Mouse (Mus musculus): ENCODE measurements around the gene Fpr2. TPM values are rescaled to one million over a fixed set of nuclear protein-coding genes. Genes with fewer than 3 reads are reported as not detected.
A peak's percentile ranks its signal among the peaks of the same experiment; 100 is the strongest.

The Fpr2 gene
- polyA plus RNA-seq, 1 experiment from 2014 or later = not detected

- no peak overlapping the region for H3K4me2 ChIP-seq (ENCODE audit: low read depth, low read length)
- no peak overlapping the region for H3K4me3 ChIP-seq (ENCODE audit: low read depth, low read length)
- no peak overlapping the region for H3K27ac ChIP-seq (replicated peaks; ENCODE audit: low read depth, low read length)
- H3K27me3 ChIP-seq (ENCODE audit: control insufficient read depth, insufficient read depth, low read length) = no peaks in the 10 kb centered on the region
- no peak overlapping the region for H3K9ac ChIP-seq (replicated peaks; ENCODE audit: low read length)
- ATAC-seq (replicated peaks; ENCODE audit: insufficient number of reproducible peaks, low FRiP score, low TSS enrichment, low read depth) = no peak
- H3K4me1 ChIP-seq (ENCODE audit: control insufficient read depth, insufficient read depth, low read length) = no peaks in the 10 kb centered on the region
- WGBS = 89% methylated on average over 11 of the region's 11 CpGs
- DNase-seq (ENCODE audit: low spot score) = no peak
- H3K36me3 ChIP-seq (replicated peaks; ENCODE audit: control insufficient read depth, insufficient read depth, low read depth, low read length) = no peaks in the 10 kb centered on the region; the same call in none of the 2 replicates
- no peaks in the 10 kb centered on the region for H3K9me3 ChIP-seq (replicated peaks; ENCODE audit: control insufficient read depth, low read length)
These were observed 20.7 kb upstream of the Fpr2 start for GRCm38 (mm10) chr17:17866801-17867469.

- Histone ChIP-seq H3K4me1 (ENCODE audit: control insufficient read depth, insufficient read depth, low read length) (no peaks in the 10 kb centered on the region), H3K9me3 (replicated peaks; ENCODE audit: control insufficient read depth, low read length) (no peaks in the 10 kb centered on the region), H3K4me3 (ENCODE audit: low read depth, low read length) (no peak overlapping the region), H3K4me2 (ENCODE audit: low read depth, low read length) (no peak overlapping the region), H3K9ac (replicated peaks; ENCODE audit: low read length) (no peak overlapping the region), H3K27ac (replicated peaks; ENCODE audit: low read depth, low read length) (no peak overlapping the region), H3K36me3 (replicated peaks; ENCODE audit: control insufficient read depth, insufficient read depth, low read depth, low read length) (no peaks in the 10 kb centered on the region), H3K27me3 (ENCODE audit: control insufficient read depth, insufficient read depth, low read length) (no peaks in the 10 kb centered on the region)
- ATAC-seq (replicated peaks; ENCODE audit: insufficient number of reproducible peaks, low FRiP score, low TSS enrichment, low read depth) (no peak), DNase-seq (ENCODE audit: low spot score) (no peak)
- WGBS = 77% methylated on average over 2 of the region's 2 CpGs
These were observed 16.6 kb upstream of the Fpr2 start for GRCm38 (mm10) chr17:17870892-17871550.

- no peak overlapping the region for H3K9ac ChIP-seq (replicated peaks; ENCODE audit: low read length)
These were observed 15.9 kb upstream of the Fpr2 start for GRCm38 (mm10) chr17:17871697-17872096.

GRCm38 (mm10) chr17:17879347-17879746 is 8.3 kb upstream of the Fpr2 start:
- WGBS = 95% methylated on average over 1 of the region's 1 CpGs
- Histone ChIP-seq H3K9ac (replicated peaks; ENCODE audit: low read length) (no peak overlapping the region), H3K27me3 (ENCODE audit: control insufficient read depth, insufficient read depth, low read length) (no peaks in the 10 kb centered on the region), H3K27ac (replicated peaks; ENCODE audit: low read depth, low read length) (no peak overlapping the region), H3K4me1 (ENCODE audit: control insufficient read depth, insufficient read depth, low read length) (no peaks in the 10 kb centered on the region), H3K36me3 (replicated peaks; ENCODE audit: control insufficient read depth, insufficient read depth, low read depth, low read length) (no peaks in the 10 kb centered on the region), H3K4me3 (ENCODE audit: low read depth, low read length) (no peak overlapping the region), H3K9me3 (replicated peaks; ENCODE audit: control insufficient read depth, low read length) (no peaks in the 10 kb centered on the region), H3K4me2 (ENCODE audit: low read depth, low read length) (no peak overlapping the region)
- ATAC-seq (replicated peaks; ENCODE audit: insufficient number of reproducible peaks, low FRiP score, low TSS enrichment, low read depth) = no peak
- DNase-seq (ENCODE audit: low spot score) = no peak

More at GRCm38 (mm10) chr17:17871697-17872096, 15.9 kb upstream of the Fpr2 start:
- Histone ChIP-seq H3K27me3 (ENCODE audit: control insufficient read depth, insufficient read depth, low read length) (no peaks in the 10 kb centered on the region), H3K27ac (replicated peaks; ENCODE audit: low read depth, low read length) (no peak overlapping the region), H3K36me3 (replicated peaks; ENCODE audit: control insufficient read depth, insufficient read depth, low read depth, low read length) (no peaks in the 10 kb centered on the region), H3K4me3 (ENCODE audit: low read depth, low read length) (no peak overlapping the region), H3K9me3 (replicated peaks; ENCODE audit: control insufficient read depth, low read length) (no peaks in the 10 kb centered on the region), H3K4me1 (ENCODE audit: control insufficient read depth, insufficient read depth, low read length) (no peaks in the 10 kb centered on the region), H3K4me2 (ENCODE audit: low read depth, low read length) (no peak overlapping the region)
- DNase-seq (ENCODE audit: low spot score) (no peak), ATAC-seq (replicated peaks; ENCODE audit: insufficient number of reproducible peaks, low FRiP score, low TSS enrichment, low read depth) (no peak)
- 91% methylated on average over 2 of the region's 2 CpGs for WGBS

- no peak for DNase-seq (ENCODE audit: low spot score)
- no peak overlapping the region for H3K27ac ChIP-seq (replicated peaks; ENCODE audit: low read depth, low read length)
- H3K9ac ChIP-seq (replicated peaks; ENCODE audit: low read length) = no peak overlapping the region
- no peak overlapping the region for H3K4me3 ChIP-seq (ENCODE audit: low read depth, low read length)
- H3K4me1 ChIP-seq (ENCODE audit: control insufficient read depth, insufficient read depth, low read length) = no peaks in the 10 kb centered on the region
- no peaks in the 10 kb centered on the region for H3K36me3 ChIP-seq (replicated peaks; ENCODE audit: control insufficient read depth, insufficient read depth, low read depth, low read length)
- 84% methylated on average over 3 of the region's 3 CpGs for WGBS
- H3K4me2 ChIP-seq (ENCODE audit: low read depth, low read length) = no peak overlapping the region
- no peaks in the 10 kb centered on the region for H3K9me3 ChIP-seq (replicated peaks; ENCODE audit: control insufficient read depth, low read length)
- ATAC-seq (replicated peaks; ENCODE audit: insufficient number of reproducible peaks, low FRiP score, low TSS enrichment, low read depth) = no peak
- no peaks in the 10 kb centered on the region for H3K27me3 ChIP-seq (ENCODE audit: control insufficient read depth, insufficient read depth, low read length)
These were observed 5.0 kb upstream of the Fpr2 start for GRCm38 (mm10) chr17:17882672-17883071.

- no peak for ATAC-seq (replicated peaks; ENCODE audit: insufficient number of reproducible peaks, low FRiP score, low TSS enrichment, low read depth)
- Histone ChIP-seq H3K4me2 (ENCODE audit: low read depth, low read length) (no peak within 1 kb of the TSS), H3K4me3 (ENCODE audit: low read depth, low read length) (no peak within 1 kb of the TSS), H3K36me3 (replicated peaks; ENCODE audit: control insufficient read depth, insufficient read depth, low read depth, low read length) (no peaks in the 10 kb centered on the region), H3K27ac (replicated peaks; ENCODE audit: low read depth, low read length) (no peak within 1 kb of the TSS), H3K9ac (replicated peaks; ENCODE audit: low read length) (no peak within 1 kb of the TSS), H3K27me3 (ENCODE audit: control insufficient read depth, insufficient read depth, low read length) (no peaks in the 10 kb centered on the region), H3K4me1 (ENCODE audit: control insufficient read depth, insufficient read depth, low read length) (no peaks in the 10 kb centered on the region), H3K9me3 (replicated peaks; ENCODE audit: control insufficient read depth, low read length) (no peaks in the 10 kb centered on the region)
- DNase-seq (ENCODE audit: low spot score) = no peak
- 63% methylated on average over 1 of the region's 1 CpGs for WGBS
These were observed 3.8 kb upstream of the Fpr2 start, which contains the start of gene Fpr1 for GRCm38 (mm10) chr17:17883840-17884239. Fpr1 (minus strand) TSS chr17:17883940.

GRCm38 (mm10) chr17:17889732-17890425 is 2.3 kb downstream of the Fpr2 start:
- no peak overlapping the region for H3K9ac ChIP-seq (replicated peaks; ENCODE audit: low read length)
- no peak overlapping the region for H3K4me2 ChIP-seq (ENCODE audit: low read depth, low read length)
- DNase-seq (ENCODE audit: low spot score) = no peak
- H3K4me3 ChIP-seq (ENCODE audit: low read depth, low read length) = no peak overlapping the region
- ATAC-seq (replicated peaks; ENCODE audit: insufficient number of reproducible peaks, low FRiP score, low TSS enrichment, low read depth) = no peak
- no peak overlapping the region for H3K27ac ChIP-seq (replicated peaks; ENCODE audit: low read depth, low read length)
- H3K36me3 ChIP-seq (replicated peaks; ENCODE audit: control insufficient read depth, insufficient read depth, low read depth, low read length) = no peaks in the 10 kb centered on the region
- H3K4me1 ChIP-seq (ENCODE audit: control insufficient read depth, insufficient read depth, low read length) = no peaks in the 10 kb centered on the region
- no peaks in the 10 kb centered on the region for H3K9me3 ChIP-seq (replicated peaks; ENCODE audit: control insufficient read depth, low read length)
- 81% methylated on average over 2 of the region's 2 CpGs for WGBS
- H3K27me3 ChIP-seq (ENCODE audit: control insufficient read depth, insufficient read depth, low read length) = no peaks in the 10 kb centered on the region

GRCm38 (mm10) chr17:17896039-17896438 is 8.4 kb downstream of the Fpr2 start:
- 5% methylated on average over 4 of the region's 4 CpGs for WGBS
- no peak overlapping the region for H3K9ac ChIP-seq (replicated peaks; ENCODE audit: low read length)
- no peak overlapping the region for H3K4me3 ChIP-seq (ENCODE audit: low read depth, low read length)
- H3K4me2 ChIP-seq (ENCODE audit: low read depth, low read length) = no peak overlapping the region
- DNase-seq (ENCODE audit: low spot score) (peak; percentile 80), ATAC-seq (replicated peaks; ENCODE audit: insufficient number of reproducible peaks, low FRiP score, low TSS enrichment, low read depth) (no peak)
- H3K27ac ChIP-seq (replicated peaks; ENCODE audit: low read depth, low read length) = no peak overlapping the region
- no peaks in the 10 kb centered on the region for H3K9me3 ChIP-seq (replicated peaks; ENCODE audit: control insufficient read depth, low read length)
- no peaks in the 10 kb centered on the region for H3K27me3 ChIP-seq (ENCODE audit: control insufficient read depth, insufficient read depth, low read length)
- no peaks in the 10 kb centered on the region for H3K36me3 ChIP-seq (replicated peaks; ENCODE audit: control insufficient read depth, insufficient read depth, low read depth, low read length)
- no peaks in the 10 kb centered on the region for H3K4me1 ChIP-seq (ENCODE audit: control insufficient read depth, insufficient read depth, low read length)
